Mouse (Mus musculus): ENCODE results near the gene Katnb1.

The Katnb1 gene

DNA sequence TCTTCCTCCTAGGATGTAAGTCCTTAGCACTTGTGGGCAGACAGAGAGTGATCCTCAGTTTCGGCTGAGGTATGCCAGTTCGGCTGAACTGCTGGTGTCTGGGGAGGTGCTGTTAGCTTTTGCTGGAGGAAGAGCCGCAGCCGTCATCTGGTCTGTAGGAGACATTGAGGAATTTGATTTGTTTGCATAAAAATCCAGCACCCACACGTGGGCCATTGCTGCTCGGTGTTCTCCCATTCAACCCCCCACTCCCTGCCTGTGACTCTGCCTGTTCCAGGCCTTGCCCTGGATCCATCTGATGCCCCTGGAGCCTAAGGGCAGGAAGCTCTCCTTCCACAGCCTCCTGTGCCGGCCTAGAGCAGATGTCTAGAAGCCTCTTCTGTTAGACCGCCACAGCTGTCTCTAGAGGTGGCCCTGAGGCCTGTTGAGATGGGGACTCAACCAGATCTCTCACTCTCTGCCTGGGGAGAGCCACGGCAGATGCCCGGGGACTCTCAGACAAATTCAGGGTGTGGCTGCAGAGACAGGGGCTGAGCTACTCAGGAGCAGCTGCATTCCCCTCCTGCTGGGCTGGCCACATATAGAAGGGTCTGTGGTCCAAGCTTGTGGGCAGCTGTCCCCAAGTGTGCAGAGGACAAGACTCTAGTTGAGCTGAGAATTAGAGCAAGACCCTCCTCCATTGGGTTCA is 3.9 kb downstream of the Katnb1 start:
- DNase-seq (ENCODE audit: low read depth) = no peak

DNA sequence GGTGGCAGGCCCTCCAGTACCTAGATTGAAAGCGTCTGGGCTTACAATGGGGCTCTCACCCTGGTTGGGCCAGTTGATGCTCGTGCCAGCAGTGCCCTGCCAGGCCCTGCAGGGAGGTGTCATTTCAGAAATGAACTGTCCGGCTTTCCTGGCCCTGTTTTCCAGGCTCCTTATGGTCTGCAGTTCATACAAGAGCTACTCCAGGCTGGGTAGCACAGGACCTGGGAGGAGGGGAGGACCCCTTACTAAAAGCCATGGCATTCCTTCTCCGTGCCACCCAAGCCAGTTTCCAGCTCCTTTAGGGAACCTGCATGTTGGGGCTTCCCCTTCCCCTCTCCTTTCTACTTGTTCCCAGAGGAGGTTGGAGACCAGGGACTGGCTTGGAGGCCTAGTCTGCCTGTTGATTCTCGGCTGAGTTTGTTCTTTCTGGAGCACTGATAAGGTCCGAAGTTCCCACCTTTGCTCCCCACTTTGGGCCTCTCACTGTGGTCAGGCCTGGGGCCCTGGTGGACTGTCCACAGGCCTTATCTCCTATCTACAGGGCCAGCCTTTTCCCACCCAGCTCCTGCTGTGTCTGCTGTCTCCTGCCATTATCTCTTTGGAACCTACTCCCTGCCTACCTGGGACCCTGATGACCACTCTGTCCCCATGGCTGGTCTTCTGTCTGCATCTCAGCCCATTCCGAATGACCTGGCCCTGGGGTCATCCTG is 4.6 kb downstream of the Katnb1 start:
- no peak for DNase-seq (ENCODE audit: low read depth)

DNA sequence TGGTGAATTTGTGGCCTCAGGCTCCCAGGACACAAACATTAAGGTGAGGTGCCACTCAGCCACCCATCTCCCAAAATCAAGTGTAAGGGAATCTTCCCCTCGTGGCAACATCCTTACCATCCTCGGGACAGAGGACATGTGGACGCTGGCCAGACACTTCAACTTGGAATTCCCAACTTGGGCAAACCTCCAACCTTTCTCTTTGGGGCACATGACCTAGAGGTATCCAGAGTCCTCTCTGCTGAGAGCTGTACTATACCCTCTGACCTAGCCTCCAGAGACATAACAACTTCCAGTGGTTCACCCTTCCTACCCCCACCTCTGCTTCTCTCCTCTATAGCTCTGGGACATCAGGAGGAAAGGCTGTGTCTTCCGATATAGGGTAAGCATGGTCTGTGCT is 12.6 kb downstream of the Katnb1 start:
- no peak for DNase-seq (ENCODE audit: low read depth)

DNA sequence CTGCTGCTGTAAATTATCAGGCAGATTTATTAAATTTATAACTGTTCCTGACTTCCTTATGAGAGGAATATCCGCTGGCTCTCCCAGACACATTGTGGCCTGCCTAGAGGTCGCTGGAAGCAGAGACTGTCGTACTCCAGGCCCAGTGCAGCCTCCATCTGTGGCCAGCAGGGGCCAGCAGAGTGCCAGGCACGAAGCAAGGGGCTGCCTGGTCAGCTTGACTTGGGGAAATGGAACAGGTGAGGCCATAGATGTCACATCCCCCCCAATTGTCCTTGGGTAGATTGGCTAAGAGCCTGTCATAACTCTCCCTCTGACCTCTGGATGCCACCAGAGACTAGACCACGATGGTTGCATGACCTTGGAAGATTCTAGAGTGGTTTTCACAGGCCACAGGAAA is 18.0 kb downstream of the Katnb1 start:
- DNase-seq (ENCODE audit: low read depth) = no peak

DNA sequence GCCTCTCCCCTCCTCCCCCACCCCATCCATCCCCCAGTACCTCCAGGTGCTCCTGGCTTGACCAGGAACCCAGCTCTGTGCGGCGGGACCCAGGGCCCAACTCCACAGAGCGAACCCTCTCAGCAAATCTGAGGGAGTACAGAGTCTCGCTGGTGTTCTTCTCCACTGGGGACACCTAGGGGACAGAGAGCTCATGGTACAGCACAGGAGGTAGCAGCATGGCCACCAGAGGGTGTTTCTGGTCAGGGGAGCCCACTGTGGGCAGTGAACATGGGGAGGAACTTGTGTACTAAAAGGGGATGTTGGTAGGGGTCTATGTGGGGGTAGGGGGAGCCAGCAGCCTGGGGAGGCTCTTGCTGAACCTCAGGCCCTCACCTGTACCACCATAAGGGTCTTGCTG is 21.0 kb downstream of the Katnb1 start:
- no peak for DNase-seq (ENCODE audit: low read depth)

DNA sequence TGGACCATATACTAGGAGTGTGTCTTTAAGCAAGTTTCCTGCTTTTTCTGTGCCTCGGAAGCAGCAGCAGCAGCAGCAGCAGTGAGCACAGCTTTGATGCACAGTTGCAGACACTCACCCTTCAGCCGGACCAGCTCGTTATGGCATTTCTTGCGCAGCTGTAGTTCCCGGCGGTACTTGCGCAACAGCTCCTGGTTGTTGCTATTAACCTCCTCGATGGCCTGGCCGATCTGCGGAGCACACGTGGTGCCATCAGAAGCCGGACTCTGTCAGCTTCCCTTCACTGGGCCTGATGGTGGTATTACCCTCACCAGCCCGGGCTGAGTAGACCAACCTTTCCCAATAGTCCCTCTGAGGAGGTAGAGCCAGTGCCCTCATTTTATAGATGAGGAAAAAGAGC is 26.3 kb downstream of the Katnb1 start:
- DNase-seq (ENCODE audit: low read depth) = no peak

DNA sequence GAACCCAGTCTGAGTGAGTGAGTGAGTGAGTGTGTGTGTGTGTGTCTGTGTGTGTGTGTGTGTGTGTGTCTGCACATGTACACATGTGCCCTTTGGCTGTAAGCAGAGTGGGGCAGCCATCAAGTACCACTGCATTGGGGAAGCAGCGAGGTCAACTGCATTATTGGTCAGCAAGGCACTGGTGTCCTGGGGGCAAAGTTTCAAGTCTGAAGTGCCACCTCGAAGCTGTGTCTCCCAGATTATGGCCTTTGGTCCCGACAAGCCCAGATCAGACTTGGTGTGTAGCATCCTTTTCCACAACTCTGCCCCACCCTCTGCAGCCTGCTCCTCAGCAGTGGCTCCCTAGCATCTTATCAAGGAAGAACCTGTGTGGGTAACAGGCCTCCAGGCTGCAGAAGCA is 31.6 kb downstream of the Katnb1 start:
- DNase-seq (ENCODE audit: low read depth) = no peak

DNA sequence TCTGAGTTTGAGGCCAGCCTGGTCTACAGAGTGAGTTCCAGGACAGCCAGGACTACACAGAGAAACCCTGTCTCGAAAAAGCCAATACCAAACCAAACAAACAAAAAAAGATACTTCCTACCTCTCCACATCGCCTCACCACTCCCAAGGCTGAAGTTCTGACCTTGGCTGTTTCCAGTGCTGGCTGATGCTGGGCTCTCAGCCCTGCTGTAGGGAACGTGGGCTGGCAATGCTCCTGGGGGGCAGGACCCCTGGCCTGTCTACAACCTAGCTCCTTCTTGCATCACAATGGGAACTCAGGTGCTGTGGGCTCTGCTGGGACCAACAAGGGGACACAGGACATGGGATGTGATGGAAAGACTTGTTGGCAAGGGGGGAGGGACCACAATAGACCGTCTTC is 32.1 kb downstream of the Katnb1 start:
- DNase-seq (ENCODE audit: low read depth) = no peak

DNA sequence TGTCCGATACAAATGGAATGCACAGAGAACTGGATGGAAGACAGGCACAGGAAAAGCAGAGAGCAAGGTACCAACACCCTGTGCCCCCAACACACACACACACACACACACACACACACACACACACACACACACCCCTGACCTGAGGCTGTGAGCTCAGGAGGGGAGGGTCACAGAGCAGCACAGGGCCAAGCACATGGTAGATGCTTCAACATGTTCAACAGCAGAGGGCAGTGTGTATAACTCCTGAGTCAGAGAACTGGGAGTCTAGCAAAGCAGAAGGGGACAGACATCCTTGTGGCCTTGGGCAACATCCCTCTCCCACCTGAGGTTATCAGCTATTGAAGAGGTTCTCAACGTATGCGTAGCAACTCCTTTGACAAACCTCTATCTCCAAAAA is 32.8 kb downstream of the Katnb1 start:
- no peak for DNase-seq (ENCODE audit: low read depth)

DNA sequence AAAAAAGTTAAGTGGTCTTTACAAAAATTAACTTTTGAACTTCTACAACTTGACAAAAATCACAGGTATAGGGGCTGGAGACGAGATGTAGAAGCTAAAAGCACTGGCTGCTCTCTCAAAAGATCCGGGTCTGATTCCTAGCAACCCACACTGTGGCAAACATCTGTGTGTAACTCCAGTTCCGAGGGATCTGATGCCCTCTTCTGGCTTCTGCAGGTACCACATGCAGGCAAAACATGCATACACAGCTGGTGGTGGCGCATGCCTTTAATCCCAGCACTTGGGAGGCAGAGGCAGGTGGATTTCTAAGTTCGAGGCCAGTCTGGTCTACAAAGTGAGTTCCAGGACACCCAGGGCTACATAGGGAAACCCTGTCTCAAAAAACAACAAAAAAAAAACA is 42.5 kb downstream of the Katnb1 start:
- DNase-seq (ENCODE audit: low read depth) = no peak

DNA sequence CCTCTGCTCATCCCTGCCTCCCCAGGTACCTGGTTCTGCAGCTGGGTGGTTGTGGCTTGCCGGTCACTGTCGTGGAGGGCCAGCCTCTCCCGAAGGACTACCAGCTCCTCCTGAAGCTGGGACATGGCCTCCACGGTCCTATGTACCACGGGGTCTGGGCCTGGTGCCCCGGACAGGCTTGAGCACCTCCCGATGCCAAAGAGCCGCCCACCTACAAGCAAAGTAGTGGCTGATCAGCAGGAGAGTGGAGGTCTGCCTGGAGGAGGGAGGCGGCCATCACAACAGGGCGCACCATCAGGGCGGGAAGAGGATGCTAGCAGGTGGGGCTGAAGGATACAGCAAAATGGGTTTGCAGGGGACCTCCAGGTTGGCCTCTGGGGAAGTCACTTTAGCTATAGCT is 45.5 kb downstream of the Katnb1 start:
- DNase-seq (ENCODE audit: low read depth) = no peak

DNA sequence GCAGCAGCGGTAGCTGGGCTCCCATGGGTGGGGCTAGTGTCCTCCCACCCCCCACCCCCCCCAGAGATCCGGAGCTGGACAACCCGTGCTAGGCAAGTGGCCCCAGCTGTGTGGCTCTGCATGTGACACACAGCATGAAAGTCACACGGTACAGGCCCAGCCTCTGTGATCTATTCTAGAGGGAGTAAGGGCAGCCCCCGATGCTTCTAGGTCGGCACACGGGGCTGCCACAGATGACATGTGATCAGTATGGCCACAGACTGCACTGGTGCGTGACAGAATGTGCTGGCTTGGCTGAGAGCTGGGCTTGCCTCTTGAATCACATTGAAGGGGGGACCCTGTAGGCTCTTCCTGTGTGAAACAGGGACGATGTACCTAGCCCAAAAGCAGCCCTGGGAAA is 46.7 kb downstream of the Katnb1 start:
- no peak for DNase-seq (ENCODE audit: low read depth)

DNA sequence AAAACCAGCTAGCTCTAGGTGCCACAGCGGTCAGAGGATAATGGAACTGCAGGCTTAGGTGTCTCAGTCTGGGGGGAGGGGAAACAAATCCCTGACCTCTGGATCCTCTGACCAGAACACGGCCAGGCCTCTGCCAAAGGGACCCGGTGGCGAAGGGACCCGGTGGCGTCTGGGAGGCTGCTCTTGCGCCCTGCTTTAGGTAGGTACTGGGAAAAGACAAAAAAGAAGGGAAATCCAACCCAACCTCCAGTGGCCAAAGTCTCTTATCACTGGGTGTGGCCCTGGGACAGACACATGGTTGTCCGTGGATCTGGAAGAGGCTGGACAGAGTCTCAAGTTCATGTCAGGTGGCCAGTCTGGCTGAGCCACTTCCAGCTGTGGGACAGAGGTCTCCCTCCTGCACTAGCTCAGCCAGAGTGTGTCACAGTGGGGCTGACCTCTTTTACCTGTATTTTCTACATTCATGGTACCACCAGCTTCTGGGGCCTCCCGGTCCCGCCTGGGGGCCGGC is 47.8 kb downstream of the Katnb1 start:
- no peak for DNase-seq (ENCODE audit: low read depth)

DNA sequence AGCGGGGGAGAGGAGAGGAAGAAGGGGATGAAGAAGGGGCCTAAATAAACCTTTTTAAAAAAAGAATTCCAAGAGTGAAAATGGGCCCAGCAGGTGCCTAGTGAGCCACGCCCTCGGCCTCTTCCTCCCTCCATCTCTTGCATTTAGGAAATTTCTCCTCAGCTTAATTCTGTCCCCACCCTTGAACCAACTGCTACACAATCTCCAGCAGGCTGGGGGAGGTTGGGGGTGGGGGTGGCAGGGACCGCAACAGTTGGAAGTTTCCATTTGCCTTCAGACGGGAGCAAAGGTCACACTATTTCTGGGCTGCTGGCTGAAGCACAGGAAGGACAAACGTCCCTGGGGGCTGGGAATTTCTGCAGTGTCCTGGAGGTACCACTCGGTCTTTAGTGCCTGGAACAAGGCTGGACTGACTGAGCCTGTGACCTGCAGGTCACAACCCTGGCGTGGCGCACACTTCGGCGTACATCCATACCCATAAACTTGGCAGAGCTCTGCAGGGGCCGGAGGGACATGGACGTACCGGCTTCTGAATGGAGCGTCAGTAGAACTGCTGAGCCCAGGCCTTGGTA is 50.1 kb downstream of the Katnb1 start:
- DNase-seq (ENCODE audit: low read depth) = no peak

DNA sequence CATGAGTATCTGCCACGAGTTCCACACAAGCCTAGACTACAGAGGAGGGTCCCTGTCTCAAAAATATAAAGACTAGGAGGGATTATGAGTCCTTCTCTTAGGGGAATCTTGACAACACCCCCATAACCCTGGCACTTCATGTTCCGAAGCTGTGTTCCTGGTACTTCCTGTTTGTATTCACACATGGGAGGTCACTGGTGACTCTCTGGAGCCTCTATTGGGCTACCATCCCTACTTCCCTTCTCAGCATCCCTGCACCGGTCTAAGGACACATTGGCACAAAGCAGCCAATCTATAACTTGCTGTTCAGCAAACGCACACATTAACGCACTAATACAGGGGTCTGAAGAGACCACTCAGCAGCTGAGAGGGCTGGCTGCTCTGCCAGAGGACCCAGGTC is 51.0 kb downstream of the Katnb1 start:
- DNase-seq (ENCODE audit: low read depth) = no peak

DNA sequence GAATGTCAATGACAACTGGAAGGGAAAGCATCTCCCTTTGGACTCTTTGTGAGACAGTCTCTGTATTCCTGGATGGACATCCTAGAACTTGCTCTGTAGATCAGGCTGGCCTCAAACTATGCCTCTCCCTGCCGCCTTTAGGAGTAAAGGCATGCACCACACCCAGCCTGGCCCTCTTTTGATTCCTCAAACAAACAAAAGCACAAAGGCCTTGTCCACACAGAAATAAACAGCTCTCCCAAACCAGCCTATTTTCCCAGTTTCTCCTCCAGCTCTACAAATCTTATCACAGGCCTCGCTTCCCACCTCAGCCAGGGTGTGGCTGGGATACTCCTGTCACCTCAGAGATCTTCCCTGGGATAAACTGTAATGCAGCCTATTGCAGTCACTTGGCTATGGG is 53.2 kb downstream of the Katnb1 start:
- DNase-seq (ENCODE audit: low read depth) = no peak

DNA sequence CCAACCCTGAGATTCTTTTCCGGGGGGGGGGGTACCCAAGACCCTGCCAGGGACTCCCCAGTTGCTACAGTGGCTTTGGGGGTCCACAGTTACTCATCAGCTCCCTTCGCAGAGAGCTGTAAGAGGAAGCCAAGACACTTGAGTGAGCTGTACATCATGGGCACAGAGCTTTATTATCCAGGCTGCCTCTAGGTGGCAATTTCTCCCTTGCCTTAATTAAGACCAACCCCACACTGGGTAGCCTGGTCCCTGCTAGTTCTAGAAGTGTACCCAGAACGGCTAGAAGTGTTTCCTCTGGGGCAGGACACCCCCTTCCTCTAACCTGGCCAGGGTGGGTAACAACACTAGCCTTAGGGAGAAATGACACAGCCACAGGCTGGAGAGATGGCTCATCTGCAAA is 54.3 kb downstream of the Katnb1 start:
- DNase-seq (ENCODE audit: low read depth) = no peak

DNA sequence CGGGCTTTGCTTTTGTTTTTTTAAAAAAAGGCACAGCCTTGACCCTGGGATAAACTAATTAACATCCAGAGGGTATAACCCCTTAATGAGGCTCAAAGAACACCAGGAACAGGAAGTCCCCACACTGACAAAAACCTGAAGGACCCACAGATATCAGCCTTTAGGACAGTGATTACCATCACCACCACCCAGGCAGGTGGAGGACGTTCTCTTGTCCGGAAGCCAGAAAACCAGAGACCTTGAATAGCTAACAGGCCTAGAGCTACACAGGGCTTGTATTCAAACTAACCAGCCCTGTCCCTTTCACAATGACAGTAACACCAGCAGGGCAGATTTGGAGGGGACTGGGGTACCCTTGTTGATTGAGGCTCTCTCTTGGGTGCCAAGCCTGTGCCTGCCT is 55.2 kb downstream of the Katnb1 start:
- no peak for DNase-seq (ENCODE audit: low read depth)

DNA sequence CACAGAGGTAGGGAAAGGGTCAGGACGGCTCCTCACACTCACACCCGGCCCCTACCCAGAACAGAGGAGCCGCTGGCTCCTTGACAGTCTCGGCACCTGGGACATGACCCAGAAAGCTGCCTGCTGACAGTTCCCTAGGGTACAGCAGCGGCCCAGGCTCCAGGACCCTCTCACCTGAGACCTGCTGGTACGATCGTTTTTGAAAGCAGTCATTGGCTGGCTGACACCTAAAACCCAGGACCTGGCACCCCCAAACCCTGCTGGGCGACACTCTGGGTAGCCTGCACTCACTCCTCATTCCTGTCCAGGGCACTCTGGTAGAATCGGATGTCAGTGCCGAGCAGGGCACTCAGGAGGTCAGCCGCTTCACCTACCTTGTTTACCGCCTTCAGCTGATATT is 56.2 kb downstream of the Katnb1 start:
- DNase-seq (ENCODE audit: low read depth) = no peak

DNA sequence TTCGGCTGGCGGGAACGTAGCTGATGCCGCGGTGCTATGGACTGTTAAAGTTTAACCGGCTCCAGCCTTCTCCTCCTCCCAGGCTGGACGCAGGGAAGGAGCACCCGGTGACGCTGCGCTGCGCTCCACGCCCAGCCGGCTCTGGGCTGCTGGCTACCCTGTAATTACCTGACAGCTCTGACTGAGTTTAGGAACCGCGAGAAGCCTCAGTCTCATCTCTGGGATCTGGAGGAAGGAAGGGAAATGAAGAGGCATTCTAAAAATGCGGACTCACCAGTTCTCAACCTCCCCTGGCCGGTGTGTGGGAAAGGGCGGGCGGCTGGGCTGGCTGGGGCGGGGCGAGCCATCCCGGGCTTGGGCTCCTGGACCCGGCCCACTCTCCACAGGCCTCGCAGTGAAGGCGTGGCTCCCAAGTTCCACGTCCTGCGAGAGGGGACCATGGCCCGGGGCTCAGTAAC is 56.7 kb downstream of the Katnb1 start:
- DNase-seq (ENCODE audit: low read depth) = no peak

DNA sequence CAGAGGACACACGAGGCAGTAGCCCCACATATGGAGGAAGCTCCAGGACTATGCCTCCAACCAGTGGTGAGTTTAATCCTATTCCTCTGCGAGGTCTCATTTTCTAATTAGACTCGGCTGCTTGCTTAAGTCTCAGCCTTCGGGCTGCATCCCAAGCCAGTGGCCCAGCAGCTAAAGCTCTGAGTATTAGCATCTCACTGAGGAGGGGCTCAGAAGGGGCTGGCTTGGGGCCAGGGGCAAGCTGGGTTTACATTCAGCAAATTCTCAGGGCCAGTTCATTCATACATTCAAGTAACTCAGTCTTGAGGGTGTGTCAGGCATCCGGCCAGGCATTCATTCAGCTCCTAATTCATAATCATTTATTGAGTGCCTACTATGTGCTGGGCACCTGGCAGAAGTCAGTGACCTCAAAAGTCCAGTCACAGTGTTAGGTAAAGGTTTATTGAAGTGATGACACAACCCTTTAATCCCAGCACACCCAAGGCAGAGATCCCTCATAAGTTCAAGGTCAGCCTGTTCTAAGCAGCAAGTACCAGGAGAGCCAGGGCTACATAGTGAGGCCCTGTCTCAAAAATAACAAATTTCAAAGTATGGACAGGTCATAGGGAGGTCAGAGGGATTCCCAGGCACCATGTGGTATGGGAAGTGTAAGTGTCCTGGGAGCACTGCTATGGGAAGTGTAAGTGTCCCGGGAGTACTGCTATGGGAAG is 57.5 kb downstream of the Katnb1 start:
- no peak for DNase-seq (ENCODE audit: low read depth)

DNA sequence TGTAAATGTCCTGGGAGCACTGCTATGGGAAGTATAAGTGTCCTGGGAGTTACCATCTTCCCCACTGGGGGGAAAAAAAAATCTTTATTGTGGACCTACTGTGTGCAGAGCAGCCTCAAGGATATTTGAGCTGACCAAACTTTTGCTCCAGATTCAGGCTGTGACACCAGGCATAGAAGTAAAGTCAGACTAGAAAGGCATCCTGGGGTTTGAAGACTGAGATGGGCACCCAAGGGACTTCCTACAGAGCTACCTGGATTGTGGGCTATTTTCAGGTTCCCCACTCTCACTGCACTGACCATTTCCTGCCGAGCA is 58.0 kb downstream of the Katnb1 start:
- DNase-seq (ENCODE audit: low read depth) = no peak

DNA sequence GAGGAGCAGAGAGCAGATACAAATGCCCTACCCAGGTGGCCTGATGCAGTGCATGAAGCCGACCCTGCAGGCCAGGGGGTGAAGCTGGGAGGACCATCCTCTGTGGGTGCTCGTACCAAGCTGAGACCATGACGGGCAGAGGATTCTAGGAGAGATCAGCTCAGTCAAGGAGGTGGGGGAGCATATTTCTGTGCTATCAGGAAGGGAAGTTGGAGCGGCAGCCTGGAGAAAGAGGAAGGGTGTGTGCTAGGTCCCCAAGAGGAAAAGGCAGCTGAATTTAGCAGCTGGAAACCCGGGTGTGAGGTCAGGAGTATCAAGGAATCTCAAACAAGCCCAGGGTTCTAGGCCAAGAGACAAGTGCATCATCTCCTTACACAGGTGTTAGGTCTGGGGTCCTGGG is 59.6 kb downstream of the Katnb1 start:
- no peak for DNase-seq (ENCODE audit: low read depth)
